Mouse (Mus musculus) lung, postnatal 0 days (tissue): Measurements from ENCODE around the gene Ltc4s.

Source experiments
- CTCF ChIP-seq: IDR thresholded peaks from 2 replicates; pipeline ENCODE4 v1.5.1; 2016; ENCODE audit warnings: antibody characterized with exemption, mild to moderate bottlenecking
- EP300 ChIP-seq: IDR thresholded peaks from 2 replicates; pipeline ENCODE4 v1.6.1; 2016; ENCODE audit warnings: antibody characterized with exemption, mild to moderate bottlenecking, control low read depth

DNA sequence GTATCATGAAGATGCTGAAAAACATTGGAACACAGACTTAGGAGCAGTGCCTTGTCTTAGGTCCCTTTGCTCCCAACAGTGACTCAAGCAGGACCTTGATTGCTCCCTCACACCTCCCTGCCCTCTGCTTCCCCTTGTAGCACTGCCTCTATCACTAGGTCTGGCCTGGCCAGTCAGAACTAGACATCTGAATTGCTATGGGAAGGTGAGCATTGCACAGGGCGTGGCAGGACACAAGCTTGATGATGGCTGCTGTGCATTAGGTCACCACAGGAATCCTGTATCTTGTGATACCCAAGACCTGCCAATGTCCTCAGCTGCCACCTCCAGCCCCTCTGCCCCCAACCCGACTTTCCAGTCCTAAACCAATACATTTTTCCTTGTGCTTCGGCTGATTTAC, 28.6 kb upstream of the Ltc4s start:
- no peak for TF ChIP-seq CTCF
- TF ChIP-seq EP300 = no peak
